Mouse (Mus musculus): ENCODE results near the gene Zfp704.

The Zfp704 gene

GRCm38 (mm10) chr3:9516119-9516855 is 93.6 kb downstream of the Zfp704 start:
- DNase-seq (ENCODE audit: low spot score in 2 of 2) = no peak

- no peak for DNase-seq (ENCODE audit: low spot score in 2 of 2)
Observed at GRCm38 (mm10) chr3:9515527-9515926, 94.4 kb downstream of the Zfp704 start.

GRCm38 (mm10) chr3:9513703-9514110 is 96.2 kb downstream of the Zfp704 start:
- no peak for DNase-seq (ENCODE audit: low spot score in 2 of 2)

GRCm38 (mm10) chr3:9512199-9512598 is 97.7 kb downstream of the Zfp704 start:
- no peak for DNase-seq (ENCODE audit: low spot score in 2 of 2)

- DNase-seq (ENCODE audit: low spot score in 2 of 2) = no peak
Observed at GRCm38 (mm10) chr3:9505692-9506211, 104.1 kb downstream of the Zfp704 start.

- no peak for DNase-seq (ENCODE audit: low spot score in 2 of 2)
Observed at GRCm38 (mm10) chr3:9504371-9504770, 105.5 kb downstream of the Zfp704 start.

- peak; percentile 79 to 83 for DNase-seq (ENCODE audit: low spot score in 2 of 2)
Observed at GRCm38 (mm10) chr3:9500725-9501124, 109.2 kb downstream of the Zfp704 start.

- DNase-seq (ENCODE audit: low spot score in 2 of 2) = no peak
Observed at GRCm38 (mm10) chr3:9499994-9500553, 109.8 kb downstream of the Zfp704 start.

- no peak for DNase-seq (ENCODE audit: low spot score in 2 of 2)
Observed at GRCm38 (mm10) chr3:9499489-9499888, 110.4 kb downstream of the Zfp704 start.

GRCm38 (mm10) chr3:9497260-9497659 is 112.6 kb downstream of the Zfp704 start:
- no peak for DNase-seq (ENCODE audit: low spot score in 2 of 2)

GRCm38 (mm10) chr3:9491766-9492283 is 118.1 kb downstream of the Zfp704 start:
- DNase-seq (ENCODE audit: low spot score in 2 of 2) = no peak

- peak in 1 of 2 experiments; percentile 57 for DNase-seq (ENCODE audit: low spot score in 2 of 2)
Observed at GRCm38 (mm10) chr3:9487644-9488043, 122.2 kb downstream of the Zfp704 start.

GRCm38 (mm10) chr3:9485506-9485905 is 124.4 kb downstream of the Zfp704 start:
- DNase-seq (ENCODE audit: low spot score in 2 of 2) = no peak

GRCm38 (mm10) chr3:9481956-9482355 is 127.9 kb downstream of the Zfp704 start:
- no peak for DNase-seq (ENCODE audit: low spot score in 2 of 2)

- DNase-seq (ENCODE audit: low spot score in 2 of 2) = peak in 1 of 2 experiments; percentile 42
Observed at GRCm38 (mm10) chr3:9481358-9481757, 128.5 kb downstream of the Zfp704 start.

GRCm38 (mm10) chr3:9480936-9481335 is 128.9 kb downstream of the Zfp704 start:
- no peak for DNase-seq (ENCODE audit: low spot score in 2 of 2)

GRCm38 (mm10) chr3:9477386-9477785 is 132.5 kb downstream of the Zfp704 start:
- DNase-seq (ENCODE audit: low spot score in 2 of 2) = peak in 1 of 2 experiments; percentile 14

- DNase-seq (ENCODE audit: low spot score in 2 of 2) = peak in 1 of 2 experiments; percentile 50
Observed at GRCm38 (mm10) chr3:9476336-9476735, 133.5 kb downstream of the Zfp704 start.

- DNase-seq (ENCODE audit: low spot score in 2 of 2) = peak in 1 of 2 experiments; percentile 52
Observed at GRCm38 (mm10) chr3:9475501-9475900, 134.4 kb downstream of the Zfp704 start.

GRCm38 (mm10) chr3:9474331-9474730 is 135.6 kb downstream of the Zfp704 start:
- DNase-seq (ENCODE audit: low spot score in 2 of 2) = peak in 1 of 2 experiments; percentile 41

GRCm38 (mm10) chr3:9466287-9466686 is 143.6 kb downstream of the Zfp704 start:
- no peak for DNase-seq (ENCODE audit: low spot score in 2 of 2)

- no peak for DNase-seq (ENCODE audit: low spot score in 2 of 2)
Observed at GRCm38 (mm10) chr3:9465731-9466130, 144.2 kb downstream of the Zfp704 start.

GRCm38 (mm10) chr3:9461660-9462059 is 148.2 kb downstream of the Zfp704 start:
- no peak for DNase-seq (ENCODE audit: low spot score in 2 of 2)
